Mouse (Mus musculus): Measurements from ENCODE around the gene Gm10720. TPM values are rescaled to one million over a fixed set of nuclear protein-coding genes. Genes with fewer than 3 reads are reported as not detected.
"Not testable (repeated sequence)": the region's sequence is repeated elsewhere in the genome, so short reads cannot be mapped to it uniquely, and the experiment has no call there.

Gene Gm10720
- polyA plus RNA-seq, 1 experiment from 2014 or later = not detected

GRCm38 (mm10) chr9:3023312-3023984, 8.0 kb downstream of the Gm10720 start, which contains the start of gene Gm10718:
Gene Gm10718 (plus strand): TSS chr9:3023547.
- not testable (repeated sequence) for ATAC-seq (ENCODE audit: low read depth); H3K9me3 ChIP-seq (ENCODE audit: control insufficient read depth, low read length); H3K36me3 ChIP-seq (ENCODE audit: control insufficient read depth, insufficient read depth, low read length); H3K4me1 ChIP-seq (ENCODE audit: control insufficient read depth, insufficient read depth, low read length); H3K9ac ChIP-seq (ENCODE audit: low read depth, low read length); H3K4me2 ChIP-seq (ENCODE audit: low read depth, low read length); H3K27ac ChIP-seq (replicated peaks; ENCODE audit: low read depth, low read length); H3K27me3 ChIP-seq (replicated peaks; ENCODE audit: control insufficient read depth, insufficient read depth, low read length); H3K4me3 ChIP-seq (ENCODE audit: low read depth, low read length); DNase-seq (ENCODE audit: low spot score)
- WGBS = 73% methylated on average over 9 of the region's 13 CpGs

GRCm38 (mm10) chr9:3023985-3024648, 8.7 kb downstream of the Gm10720 start:
- not testable (repeated sequence) for H3K36me3 ChIP-seq (ENCODE audit: control insufficient read depth, insufficient read depth, low read length); H3K27ac ChIP-seq (replicated peaks; ENCODE audit: low read depth, low read length); DNase-seq (ENCODE audit: low spot score); H3K4me2 ChIP-seq (ENCODE audit: low read depth, low read length); ATAC-seq (ENCODE audit: low read depth); H3K9me3 ChIP-seq (ENCODE audit: control insufficient read depth, low read length); H3K9ac ChIP-seq (ENCODE audit: low read depth, low read length); H3K27me3 ChIP-seq (replicated peaks; ENCODE audit: control insufficient read depth, insufficient read depth, low read length); H3K4me1 ChIP-seq (ENCODE audit: control insufficient read depth, insufficient read depth, low read length); H3K4me3 ChIP-seq (ENCODE audit: low read depth, low read length)
- 66% methylated on average over 15 of the region's 16 CpGs for WGBS

- H3K27me3 ChIP-seq (replicated peaks; ENCODE audit: control insufficient read depth, insufficient read depth, low read length); H3K27ac ChIP-seq (replicated peaks; ENCODE audit: low read depth, low read length); H3K36me3 ChIP-seq (ENCODE audit: control insufficient read depth, insufficient read depth, low read length); H3K9me3 ChIP-seq (ENCODE audit: control insufficient read depth, low read length); H3K4me1 ChIP-seq (ENCODE audit: control insufficient read depth, insufficient read depth, low read length); ATAC-seq (ENCODE audit: low read depth); H3K4me3 ChIP-seq (ENCODE audit: low read depth, low read length); DNase-seq (ENCODE audit: low spot score); H3K9ac ChIP-seq (ENCODE audit: low read depth, low read length); H3K4me2 ChIP-seq (ENCODE audit: low read depth, low read length): not testable (repeated sequence)
- 71% methylated on average over 12 of the region's 12 CpGs for WGBS
Observed at GRCm38 (mm10) chr9:3024912-3025467, 9.5 kb downstream of the Gm10720 start, which contains the start of gene Gm10717. Gene Gm10717 (plus strand): TSS chr9:3025417.

GRCm38 (mm10) chr9:3025653-3026052, 10.2 kb downstream of the Gm10720 start:
- not testable (repeated sequence) for H3K4me1 ChIP-seq (ENCODE audit: control insufficient read depth, insufficient read depth, low read length); H3K27ac ChIP-seq (replicated peaks; ENCODE audit: low read depth, low read length); H3K4me2 ChIP-seq (ENCODE audit: low read depth, low read length); H3K4me3 ChIP-seq (ENCODE audit: low read depth, low read length); H3K27me3 ChIP-seq (replicated peaks; ENCODE audit: control insufficient read depth, insufficient read depth, low read length); H3K9ac ChIP-seq (ENCODE audit: low read depth, low read length); ATAC-seq (ENCODE audit: low read depth); DNase-seq (ENCODE audit: low spot score); H3K9me3 ChIP-seq (ENCODE audit: control insufficient read depth, low read length); H3K36me3 ChIP-seq (ENCODE audit: control insufficient read depth, insufficient read depth, low read length)
- 61% methylated on average over 4 of the region's 6 CpGs for WGBS

- not testable (repeated sequence) for H3K27ac ChIP-seq (replicated peaks; ENCODE audit: low read depth, low read length); H3K4me2 ChIP-seq (ENCODE audit: low read depth, low read length); H3K9ac ChIP-seq (ENCODE audit: low read depth, low read length); H3K4me1 ChIP-seq (ENCODE audit: control insufficient read depth, insufficient read depth, low read length); H3K36me3 ChIP-seq (ENCODE audit: control insufficient read depth, insufficient read depth, low read length); H3K27me3 ChIP-seq (replicated peaks; ENCODE audit: control insufficient read depth, insufficient read depth, low read length); H3K4me3 ChIP-seq (ENCODE audit: low read depth, low read length); DNase-seq (ENCODE audit: low spot score); ATAC-seq (ENCODE audit: low read depth); H3K9me3 ChIP-seq (ENCODE audit: control insufficient read depth, low read length)
- WGBS = 70% methylated on average over 5 of the region's 5 CpGs
Observed at GRCm38 (mm10) chr9:3026136-3026535, 10.7 kb downstream of the Gm10720 start.

GRCm38 (mm10) chr9:3026741-3027140, 11.3 kb downstream of the Gm10720 start:
- DNase-seq (ENCODE audit: low spot score); H3K4me3 ChIP-seq (ENCODE audit: low read depth, low read length); H3K9me3 ChIP-seq (ENCODE audit: control insufficient read depth, low read length); H3K36me3 ChIP-seq (ENCODE audit: control insufficient read depth, insufficient read depth, low read length); H3K4me1 ChIP-seq (ENCODE audit: control insufficient read depth, insufficient read depth, low read length); H3K4me2 ChIP-seq (ENCODE audit: low read depth, low read length); H3K27ac ChIP-seq (replicated peaks; ENCODE audit: low read depth, low read length); H3K27me3 ChIP-seq (replicated peaks; ENCODE audit: control insufficient read depth, insufficient read depth, low read length); ATAC-seq (ENCODE audit: low read depth); H3K9ac ChIP-seq (ENCODE audit: low read depth, low read length): not testable (repeated sequence)
- 64% methylated on average over 9 of the region's 9 CpGs for WGBS

GRCm38 (mm10) chr9:3027200-3027599, 11.7 kb downstream of the Gm10720 start:
- H3K4me1 ChIP-seq (ENCODE audit: control insufficient read depth, insufficient read depth, low read length); H3K4me2 ChIP-seq (ENCODE audit: low read depth, low read length); ATAC-seq (ENCODE audit: low read depth); H3K27me3 ChIP-seq (replicated peaks; ENCODE audit: control insufficient read depth, insufficient read depth, low read length); H3K27ac ChIP-seq (replicated peaks; ENCODE audit: low read depth, low read length); H3K4me3 ChIP-seq (ENCODE audit: low read depth, low read length); H3K36me3 ChIP-seq (ENCODE audit: control insufficient read depth, insufficient read depth, low read length); H3K9me3 ChIP-seq (ENCODE audit: control insufficient read depth, low read length); H3K9ac ChIP-seq (ENCODE audit: low read depth, low read length): not testable (repeated sequence)
- DNase-seq (ENCODE audit: low spot score) = peak; percentile 33
- WGBS = 74% methylated on average over 9 of the region's 9 CpGs

GRCm38 (mm10) chr9:3029276-3030000, 14.0 kb downstream of the Gm10720 start:
- H3K4me2 ChIP-seq (ENCODE audit: low read depth, low read length); H3K4me1 ChIP-seq (ENCODE audit: control insufficient read depth, insufficient read depth, low read length); H3K27me3 ChIP-seq (replicated peaks; ENCODE audit: control insufficient read depth, insufficient read depth, low read length); H3K27ac ChIP-seq (replicated peaks; ENCODE audit: low read depth, low read length); H3K9me3 ChIP-seq (ENCODE audit: control insufficient read depth, low read length); H3K4me3 ChIP-seq (ENCODE audit: low read depth, low read length); H3K36me3 ChIP-seq (ENCODE audit: control insufficient read depth, insufficient read depth, low read length); H3K9ac ChIP-seq (ENCODE audit: low read depth, low read length); DNase-seq (ENCODE audit: low spot score); ATAC-seq (ENCODE audit: low read depth): not testable (repeated sequence)
- 66% methylated on average over 12 of the region's 16 CpGs for WGBS
